Mouse (Mus musculus) ES-E14 (cell line): ENCODE results near the gene Chrnb1. TPM values are rescaled to one million over a fixed set of nuclear protein-coding genes. Genes with fewer than 3 reads are reported as not detected.
A peak's percentile ranks its signal among the peaks of the same experiment; 100 is the strongest.

ENCODE experiments used
- DNase-seq: peaks from one replicate; pipeline ENCODE4 v3.0.0-alpha.2; 2013; ENCODE audit warnings: low read depth, low spot score
- H3K27ac ChIP-seq: 2 replicates; pipeline ENCODE4 v1.5.1; 2012; ENCODE audit warnings: low read depth, mild to moderate bottlenecking, low read length, moderate library complexity, mixed read lengths; ENCODE audit not compliant: poor library complexity, insufficient read depth, severe bottlenecking
- H3K36me3 ChIP-seq: 2 replicates; pipeline ENCODE4 v1.6.1; 2012; ENCODE audit warnings: mild to moderate bottlenecking, low read length, moderate library complexity, mixed read lengths; ENCODE audit not compliant: control insufficient read depth, poor library complexity, insufficient read depth, severe bottlenecking
- H3K4me1 ChIP-seq, 2 experiments: fragments of 150-350 bp in 1 of 2; sonication (generic) in 1 of 2; 2 replicates each; pipeline ENCODE4 v1.6.1; 2012; ENCODE audit warnings: low read length in 2 of 2, mild to moderate bottlenecking in 1 of 2, mixed read lengths in 1 of 2; ENCODE audit not compliant: control insufficient read depth in 2 of 2, insufficient read depth in 2 of 2, poor library complexity in 1 of 2
- H3K4me3 ChIP-seq, 2 experiments: fragments of 150-350 bp in 1 of 2; sonication (generic) in 1 of 2; 2 replicates each; pipeline ENCODE4 v1.5.1; 2012; ENCODE audit warnings: low read length in 2 of 2, low read depth in 1 of 2, mild to moderate bottlenecking in 1 of 2, mixed read lengths in 1 of 2; ENCODE audit not compliant: insufficient read depth in 1 of 2, poor library complexity in 1 of 2, severe bottlenecking in 1 of 2
- H3K9ac ChIP-seq: 2 replicates; pipeline ENCODE4 v1.6.1; 2012; ENCODE audit warnings: low read depth, mild to moderate bottlenecking, low read length, mixed read lengths; ENCODE audit not compliant: poor library complexity, insufficient read depth, severe bottlenecking
- H3K9me3 ChIP-seq: fragments of 150-350 bp; sonication (generic); 2 replicates; pipeline ENCODE4 v1.6.1; 2012; ENCODE audit warnings: low read depth, mild to moderate bottlenecking, low read length; ENCODE audit not compliant: control insufficient read depth, insufficient read depth
- CHD2 ChIP-seq: IDR thresholded peaks from 2 replicates; pipeline ENCODE4 v1.6.1; 2014; ENCODE audit warnings: mild to moderate bottlenecking, low read depth, low read length, inconsistent platforms
- HCFC1 ChIP-seq: IDR thresholded peaks from 2 replicates; pipeline ENCODE4 v1.6.1; 2012; ENCODE audit warnings: low read length, inconsistent platforms, borderline replicate concordance; ENCODE audit not compliant: insufficient read depth
- MAFK ChIP-seq: IDR thresholded peaks from 2 replicates; pipeline ENCODE4 v1.6.1; 2014; ENCODE audit warnings: mild to moderate bottlenecking, low read depth, low read length, inconsistent platforms; ENCODE audit not compliant: insufficient read depth
- ZC3H11A ChIP-seq: IDR thresholded peaks from 2 replicates; pipeline ENCODE4 v1.6.1; 2012; ENCODE audit warnings: low read depth, mild to moderate bottlenecking, inconsistent platforms, low read length, borderline replicate concordance
- ZNF384 ChIP-seq: IDR thresholded peaks from 2 replicates; pipeline ENCODE4 v1.6.1; 2012; ENCODE audit warnings: low read depth, low read length, inconsistent platforms
- in situ Hi-C, 2 experiments: fragments of 600-800 bp; cut with MboI; formaldehyde crosslinking; loops; one replicate each; pipeline ENCODE4 v1.15.1; 2025; ENCODE audit warnings: low sequenced_read_pairs in 2 of 2, inconsistent platforms in 1 of 2; ENCODE audit not compliant: unreplicated experiment in 2 of 2
- total RNA-seq: library from RNA; depleted of rRNA; stranded (reverse); fragments of 300-350 nt; gene quantifications from 2 replicates; pipeline ENCODE4 v1.2.3, GENCODE M21; 2012

Chrnb1 gene
- total RNA-seq, 1 experiment: 3.8 TPM

DNA sequence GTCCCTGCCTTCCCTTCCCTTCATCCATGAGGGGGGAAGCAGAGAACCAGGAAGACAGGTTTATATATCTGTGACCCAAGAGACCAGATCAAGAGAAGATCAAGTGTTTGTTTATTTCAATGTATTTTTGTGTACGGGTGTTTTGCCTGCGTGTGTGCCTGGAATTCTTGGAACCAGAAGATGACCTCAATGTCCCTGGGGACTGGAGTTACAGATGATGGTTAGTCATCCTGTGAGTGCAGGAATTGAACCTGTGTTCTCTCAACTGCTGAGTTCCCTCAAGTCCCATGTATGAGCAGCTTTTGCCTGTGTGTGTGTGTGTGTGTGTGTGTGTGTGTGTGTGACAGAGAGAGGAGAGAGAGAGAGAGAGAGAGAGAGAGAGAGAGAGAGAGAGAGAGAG lies 11.9 kb upstream of the Chrnb1 start:
- TF ChIP-seq MAFK: no peak
- TF ChIP-seq CHD2: no peak
- no peak for TF ChIP-seq HCFC1
- no peak for TF ChIP-seq ZC3H11A
- no peak for TF ChIP-seq ZNF384
- Histone ChIP-seq H3K36me3 (no peaks in the 10 kb centered on the region; the same call in 1 of the 2 replicates), H3K4me1 (peaks cover 3 to 7% of the 10 kb centered on the region in 2 experiments; a peak in 3 of 4 replicates), H3K9me3 (no peaks in the 10 kb centered on the region), H3K9ac (no peak overlapping the region), H3K27ac (no peak overlapping the region), H3K4me3 (no peak overlapping the region)
- in situ Hi-C loops: loop anchor here in 1 of 2 experiments (10.0 kb wide), 1 partner anchor 67 kb away; the partner anchor contains the start of gene Tmem95
- no peak for DNase-seq

DNA sequence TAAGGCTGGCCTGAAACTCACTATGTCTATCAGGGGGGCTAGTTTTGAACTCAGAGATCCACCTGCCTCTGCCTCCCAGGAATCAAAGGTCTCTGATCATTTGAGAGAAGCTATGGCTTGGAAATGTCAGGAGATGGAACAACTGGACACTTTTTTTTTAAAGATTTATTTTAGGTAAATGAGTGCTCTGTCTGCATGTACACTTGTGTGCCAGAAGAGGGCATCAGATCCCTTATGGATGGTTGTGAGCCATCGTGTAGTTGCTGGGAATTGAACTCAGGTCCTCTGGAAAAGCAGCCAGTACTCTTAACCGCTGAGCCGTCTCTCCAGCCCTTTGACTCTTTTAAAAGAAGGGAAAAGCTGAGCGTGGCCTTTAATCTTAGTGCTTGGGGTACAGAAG lies 10.6 kb upstream of the Chrnb1 start:
- DNase-seq: no peak
- H3K4me3 ChIP-seq: no peak overlapping the region
- in situ Hi-C loops: loop anchor here in 1 of 2 experiments (10.0 kb wide), 1 partner anchor 68 kb away; the partner anchor contains the start of gene Tmem95
- H3K27ac ChIP-seq: no peak overlapping the region
- no peaks in the 10 kb centered on the region; the same call in 1 of the 2 replicates for H3K36me3 ChIP-seq
- no peak overlapping the region for H3K9ac ChIP-seq
- TF ChIP-seq MAFK (no peak), CHD2 (no peak), HCFC1 (no peak), ZC3H11A (no peak), ZNF384 (no peak)
- H3K4me1 ChIP-seq: peaks cover 3 to 10% of the 10 kb centered on the region in 2 experiments; a peak in 3 of 4 replicates
- no peaks in the 10 kb centered on the region for H3K9me3 ChIP-seq

DNA sequence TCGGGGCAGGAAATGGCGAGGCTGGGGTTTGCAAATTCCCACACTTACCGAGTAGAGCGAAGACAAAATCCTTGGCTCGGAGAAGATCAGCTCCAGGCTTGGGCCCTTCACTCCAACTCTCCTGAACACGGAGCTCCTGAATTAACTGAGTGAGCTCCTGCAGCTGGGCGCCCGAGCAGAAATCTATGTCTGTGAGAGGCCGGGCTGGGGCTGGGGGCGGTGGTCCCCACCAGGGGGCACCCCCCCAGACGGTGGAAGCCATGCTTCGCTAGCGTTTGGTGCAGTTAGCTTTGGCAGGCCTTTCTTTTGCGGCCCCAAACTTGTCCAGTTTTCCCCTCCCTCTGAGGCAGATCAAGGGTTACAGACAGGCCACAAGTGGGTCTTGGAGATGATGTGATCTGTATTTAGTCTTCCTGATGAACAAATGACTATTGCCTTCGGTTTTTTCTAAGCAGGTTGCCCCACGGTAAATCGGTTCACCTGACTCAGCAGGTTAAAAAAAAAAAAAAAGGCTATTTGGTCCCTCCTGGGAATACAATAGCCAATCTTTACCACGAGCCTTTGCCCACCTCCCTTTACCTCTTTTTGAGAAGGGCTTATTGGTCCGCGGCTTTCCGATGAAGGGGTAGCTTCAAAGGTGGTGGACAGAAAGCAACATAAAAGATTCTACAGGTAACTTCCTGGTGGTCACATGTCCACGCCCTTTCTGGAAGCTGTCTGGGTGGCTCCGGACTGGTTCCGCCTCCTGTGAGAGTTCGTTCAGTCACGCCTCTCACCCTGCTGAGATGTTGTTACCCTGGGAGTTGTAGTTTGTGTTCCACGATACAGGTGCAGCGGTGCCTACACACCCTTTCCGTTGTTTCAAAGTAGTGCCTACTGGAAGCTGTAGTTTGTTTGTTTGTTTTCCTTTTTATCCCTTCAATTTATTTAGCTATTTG lies 9.5 kb upstream of the Chrnb1 start, which contains the start of gene Tmem102:
TSS of gene Tmem102 (minus strand) at position 653 of the 938 bp plus-strand sequence.
- TF ChIP-seq HCFC1 (peak; percentile 88), ZNF384 (peak; percentile 84), CHD2 (no peak), MAFK (peak; percentile 68; the same call in 1 of the 2 replicates), ZC3H11A (no peak)
- no peak for DNase-seq
- Histone ChIP-seq H3K4me1 (peaks cover 3 to 10% of the 10 kb centered on the region in 2 experiments; a peak in 3 of 4 replicates), H3K36me3 (no peaks in the 10 kb centered on the region; the same call in 1 of the 2 replicates), H3K9me3 (no peaks in the 10 kb centered on the region), H3K9ac (peak within 1 kb of the TSS; percentile 21; the same call in 1 of the 2 replicates), H3K27ac (no peak within 1 kb of the TSS), H3K4me3 (peak within 1 kb of the TSS; percentile 62 to 92)
- in situ Hi-C loops: loop anchor here in 1 of 2 experiments (10.0 kb wide), 1 partner anchor 70 kb away; the partner anchor contains the start of gene Tmem95

DNA sequence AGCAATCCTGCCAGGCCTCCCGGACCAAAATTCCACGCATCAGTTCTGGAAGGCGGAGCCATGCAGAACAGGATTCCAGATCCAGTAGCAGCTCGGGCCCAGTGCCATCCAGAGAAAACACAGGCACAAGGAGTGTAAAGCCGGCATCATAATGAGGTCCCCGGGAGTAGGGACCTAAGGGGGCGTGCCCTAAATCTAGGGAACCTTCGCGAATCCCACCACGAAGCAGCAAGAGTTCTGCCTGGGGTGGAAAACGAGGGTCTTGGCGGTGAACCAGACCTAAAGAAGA lies 8.9 kb upstream of the Chrnb1 start:
- in situ Hi-C loops: loop anchor here in 1 of 2 experiments (10.0 kb wide), 1 partner anchor 70 kb away; the partner anchor contains the start of gene Tmem95
- Histone ChIP-seq H3K9me3 (no peaks in the 10 kb centered on the region), H3K36me3 (no peaks in the 10 kb centered on the region; the same call in 1 of the 2 replicates), H3K4me3 (peak overlapping the region; percentile 62 to 92), H3K4me1 (peaks cover 3 to 13% of the 10 kb centered on the region in 2 experiments; a peak in 3 of 4 replicates), H3K9ac (no peak overlapping the region; the same call in 1 of the 2 replicates), H3K27ac (no peak overlapping the region)
- no peak for DNase-seq
- no peak for TF ChIP-seq MAFK
- no peak for TF ChIP-seq CHD2
- TF ChIP-seq HCFC1: no peak
- no peak for TF ChIP-seq ZC3H11A
- no peak for TF ChIP-seq ZNF384
